Mouse (Mus musculus) hindbrain, embryonic 10.5 days (tissue): Measurements from ENCODE around the gene Hdac7. TPM values are rescaled to one million over a fixed set of nuclear protein-coding genes. Genes with fewer than 3 reads are reported as not detected.

ENCODE experiments used
- DNase-seq: peaks from one replicate; pipeline ENCODE4 v3.0.0-alpha.2; 2017; ENCODE audit warnings: low spot score
- H3K27ac ChIP-seq: fragments of 300-500 bp; sonication (generic); 2 replicates; pipeline ENCODE4 v1.5.1; 2016; ENCODE audit warnings: mild to moderate bottlenecking, moderate library complexity
- H3K27me3 ChIP-seq: fragments of 300-500 bp; sonication (generic); 2 replicates; pipeline ENCODE4 v1.6.1; 2016; ENCODE audit warnings: mild to moderate bottlenecking; ENCODE audit not compliant: poor library complexity, insufficient read depth, severe bottlenecking
- H3K36me3 ChIP-seq: fragments of 300-500 bp; sonication (generic); 2 replicates; pipeline ENCODE4 v1.6.1; 2016; ENCODE audit warnings: mild to moderate bottlenecking, moderate library complexity
- H3K4me1 ChIP-seq: fragments of 300-500 bp; sonication (generic); replicated peaks from 2 replicates; pipeline ENCODE4 v1.6.1; 2016; ENCODE audit warnings: mild to moderate bottlenecking
- H3K4me3 ChIP-seq: fragments of 300-500 bp; sonication (generic); 2 replicates; pipeline ENCODE4 v1.5.1; 2016; ENCODE audit warnings: mild to moderate bottlenecking, moderate library complexity
- H3K9me3 ChIP-seq: fragments of 300-500 bp; sonication (generic); 2 replicates; pipeline ENCODE4 v1.6.1; 2016; ENCODE audit warnings: mild to moderate bottlenecking, moderate library complexity
- WGBS: fragments of 180-500 bp; shearing (Covaris S2); methylation state at CpG from one replicate; pipeline ENCODE4 v1.1.7; 2016; 5-methylcytosine and 5-hydroxymethylcytosine counted together
- polyA plus RNA-seq: library from polyadenylated mRNA; unstranded; fragments of >200 nt; fragmentation: Nextera tagmentation; extraction: Ambion mirVana; gene quantifications from 2 replicates; pipeline ENCODE4 v1.2.1, GENCODE M21; 2016

Gene Hdac7
- polyA plus RNA-seq, 1 experiment from 2014 or later: 32.7 TPM

- Histone ChIP-seq H3K27me3 (peaks cover 13% of the 10 kb centered on the region), H3K36me3 (peaks cover 26% of the 10 kb centered on the region), H3K4me3 (no peak overlapping the region), H3K4me1 (peaks cover 24% of the 10 kb centered on the region), H3K27ac (0 out of 2 replicates have a peak overlapping the region, but pooled peaks have one; percentile 45), H3K9me3 (no peaks in the 10 kb centered on the region)
- 75% methylated on average over 19 of the region's 19 CpGs for WGBS
- DNase-seq: no peak
Measured at GRCm38 (mm10) chr15:97787799-97788667, 56.3 kb downstream of the Hdac7 start.

GRCm38 (mm10) chr15:97787148-97787798, 57.0 kb downstream of the Hdac7 start:
- DNase-seq: no peak
- Histone ChIP-seq H3K4me3 (no peak overlapping the region), H3K27me3 (peaks cover 20% of the 10 kb centered on the region), H3K27ac (0 out of 2 replicates have a peak overlapping the region, but pooled peaks have one; percentile 45), H3K4me1 (peaks cover 32% of the 10 kb centered on the region), H3K36me3 (peaks cover 18% of the 10 kb centered on the region), H3K9me3 (no peaks in the 10 kb centered on the region)
- 84% methylated on average over 7 of the region's 7 CpGs for WGBS

GRCm38 (mm10) chr15:97786412-97787112, 57.7 kb downstream of the Hdac7 start:
- Histone ChIP-seq H3K4me3 (no peak overlapping the region), H3K4me1 (peaks cover 39% of the 10 kb centered on the region), H3K27ac (0 out of 2 replicates have a peak overlapping the region, but pooled peaks have one; percentile 45), H3K27me3 (peaks cover 27% of the 10 kb centered on the region), H3K9me3 (no peaks in the 10 kb centered on the region), H3K36me3 (peaks cover 11% of the 10 kb centered on the region)
- 77% methylated on average over 10 of the region's 10 CpGs for WGBS
- no peak for DNase-seq

- Histone ChIP-seq H3K4me3 (peak overlapping the region; percentile 13; the same call in 1 of the 2 replicates), H3K27ac (no peak overlapping the region), H3K9me3 (no peaks in the 10 kb centered on the region), H3K36me3 (peaks cover 4% of the 10 kb centered on the region), H3K4me1 (peaks cover 40% of the 10 kb centered on the region), H3K27me3 (peaks cover 33% of the 10 kb centered on the region)
- DNase-seq: no peak
- WGBS: 77% methylated on average over 9 of the region's 9 CpGs
Measured at GRCm38 (mm10) chr15:97785731-97786411, 58.4 kb downstream of the Hdac7 start.

GRCm38 (mm10) chr15:97784561-97785161, 59.6 kb downstream of the Hdac7 start:
- Histone ChIP-seq H3K4me3 (peak overlapping the region; percentile 91), H3K27ac (peak overlapping the region; percentile 89), H3K9me3 (no peaks in the 10 kb centered on the region), H3K4me1 (peaks cover 45% of the 10 kb centered on the region), H3K36me3 (no peaks in the 10 kb centered on the region), H3K27me3 (peaks cover 38% of the 10 kb centered on the region)
- no peak for DNase-seq
- 6% methylated on average over 45 of the region's 45 CpGs for WGBS

- peak overlapping the region; percentile 91 for H3K4me3 ChIP-seq
- H3K27ac ChIP-seq: peak overlapping the region; percentile 89
- 3% methylated on average over 39 of the region's 39 CpGs for WGBS
- H3K4me1 ChIP-seq: peaks cover 45% of the 10 kb centered on the region
- H3K36me3 ChIP-seq: no peaks in the 10 kb centered on the region
- DNase-seq: peak; percentile 89
- H3K9me3 ChIP-seq: no peaks in the 10 kb centered on the region
- H3K27me3 ChIP-seq: peaks cover 38% of the 10 kb centered on the region
Measured at GRCm38 (mm10) chr15:97784092-97784559, 60.2 kb downstream of the Hdac7 start.

GRCm38 (mm10) chr15:97782749-97783105, 61.6 kb downstream of the Hdac7 start:
- H3K27ac ChIP-seq: no peak overlapping the region
- peaks cover 45% of the 10 kb centered on the region for H3K4me1 ChIP-seq

GRCm38 (mm10) chr15:97781961-97782748, 62.1 kb downstream of the Hdac7 start:
- peak overlapping the region; percentile 32 for H3K4me3 ChIP-seq
- WGBS: 6% methylated on average over 24 of the region's 24 CpGs
- no peaks in the 10 kb centered on the region for H3K9me3 ChIP-seq
- H3K36me3 ChIP-seq: no peaks in the 10 kb centered on the region
- H3K27me3 ChIP-seq: peaks cover 38% of the 10 kb centered on the region
- peak; percentile 49 for DNase-seq
- peaks cover 40% of the 10 kb centered on the region for H3K4me1 ChIP-seq
- no peak overlapping the region for H3K27ac ChIP-seq

More at GRCm38 (mm10) chr15:97782749-97783105, 61.6 kb downstream of the Hdac7 start:
- no peaks in the 10 kb centered on the region for H3K36me3 ChIP-seq
- H3K27me3 ChIP-seq: peaks cover 38% of the 10 kb centered on the region
- peak overlapping the region; percentile 32 for H3K4me3 ChIP-seq
- WGBS: 4% methylated on average over 9 of the region's 9 CpGs
- DNase-seq: peak; percentile 82
- H3K9me3 ChIP-seq: no peaks in the 10 kb centered on the region

- no peak for DNase-seq
- Histone ChIP-seq H3K4me1 (peaks cover 34% of the 10 kb centered on the region), H3K27me3 (peaks cover 38% of the 10 kb centered on the region), H3K27ac (no peak overlapping the region), H3K9me3 (no peaks in the 10 kb centered on the region), H3K4me3 (no peak overlapping the region), H3K36me3 (no peaks in the 10 kb centered on the region)
- WGBS: 75% methylated on average over 12 of the region's 12 CpGs
Measured at GRCm38 (mm10) chr15:97780611-97781031, 63.7 kb downstream of the Hdac7 start.

- Histone ChIP-seq H3K9me3 (no peaks in the 10 kb centered on the region), H3K36me3 (no peaks in the 10 kb centered on the region), H3K4me1 (peaks cover 34% of the 10 kb centered on the region), H3K4me3 (no peak overlapping the region), H3K27ac (no peak overlapping the region), H3K27me3 (peaks cover 49% of the 10 kb centered on the region)
- no peak for DNase-seq
- WGBS: 78% methylated on average over 1 of the region's 1 CpGs
Measured at GRCm38 (mm10) chr15:97779576-97779975, 64.7 kb downstream of the Hdac7 start.
